Mouse (Mus musculus) kidney, adult 2 months (tissue): Measurements from ENCODE around the gene Mypn. TPM values are rescaled to one million over a fixed set of nuclear protein-coding genes. Genes with fewer than 3 reads are reported as not detected.
A peak's percentile ranks its signal among the peaks of the same experiment; 100 is the strongest.

Experiments used
- DNase-seq: peaks from one replicate; pipeline ENCODE4 v3.0.0; 2021
- H3K27ac ChIP-seq: fragments of 200-500 bp; 2 replicates; pipeline ENCODE4 v1.5.1; 2012; ENCODE audit warnings: low read depth, low read length, control low read depth, inconsistent platforms; ENCODE audit not compliant: insufficient read depth
- H3K27me3 ChIP-seq: fragments of 200-500 bp; replicated peaks from 2 replicates; pipeline ENCODE4 v1.6.1; 2012; ENCODE audit warnings: mild to moderate bottlenecking, moderate library complexity, low read length, inconsistent platforms; ENCODE audit not compliant: control insufficient read depth, insufficient read depth
- H3K36me3 ChIP-seq: fragments of 200-500 bp; 2 replicates; pipeline ENCODE4 v1.6.1; 2012; ENCODE audit warnings: mild to moderate bottlenecking, moderate library complexity, low read length, inconsistent platforms; ENCODE audit not compliant: control insufficient read depth, insufficient read depth
- H3K4me1 ChIP-seq: fragments of 200-500 bp; 2 replicates; pipeline ENCODE4 v1.6.1; 2011; ENCODE audit warnings: low read length; ENCODE audit not compliant: control insufficient read depth, insufficient read depth
- H3K4me3 ChIP-seq: fragments of 200-500 bp; 2 replicates; pipeline ENCODE4 v1.5.1; 2011; ENCODE audit warnings: mild to moderate bottlenecking, low read depth, low read length, control low read depth; ENCODE audit not compliant: insufficient read depth
- CTCF ChIP-seq: fragments of 200-500 bp; conservative IDR thresholded peaks from 2 replicates; pipeline ENCODE4 v1.5.1; 2011; ENCODE audit warnings: low read depth, mild to moderate bottlenecking, control low read depth, low read length, moderate library complexity, mixed read lengths; ENCODE audit not compliant: insufficient read depth, insufficient read length
- POLR2A ChIP-seq: fragments of 200-500 bp; IDR thresholded peaks from one replicate; pipeline ENCODE4 v1.6.1; 2011; ENCODE audit warnings: low read depth, low read length, control low read depth
- WGBS: fragments of 180-500 bp; shearing (Covaris S2); methylation state at CpG from one replicate; pipeline ENCODE4 v1.1.7; 2018; 5-methylcytosine and 5-hydroxymethylcytosine counted together
- polyA plus RNA-seq: library from polyadenylated mRNA; depleted of rRNA; stranded (reverse); fragments of >200 nt; gene quantifications from 2 replicates; pipeline ENCODE4 v1.2.3, GENCODE M21; 2012

Mypn gene
- polyA plus RNA-seq, 1 experiment: 0.74 TPM

- 84% methylated on average over 12 of the region's 12 CpGs for WGBS
- DNase-seq: no peak
- no peaks in the 10 kb centered on the region for H3K27me3 ChIP-seq
- H3K27ac ChIP-seq: no peak overlapping the region
- H3K36me3 ChIP-seq: no peaks in the 10 kb centered on the region
- TF ChIP-seq CTCF (no peak), POLR2A (no peak)
- no peak overlapping the region for H3K4me3 ChIP-seq
- no peaks in the 10 kb centered on the region for H3K4me1 ChIP-seq
Measured at GRCm38 (mm10) chr10:63168124-63168523, 35.6 kb downstream of the Mypn start.

DNA sequence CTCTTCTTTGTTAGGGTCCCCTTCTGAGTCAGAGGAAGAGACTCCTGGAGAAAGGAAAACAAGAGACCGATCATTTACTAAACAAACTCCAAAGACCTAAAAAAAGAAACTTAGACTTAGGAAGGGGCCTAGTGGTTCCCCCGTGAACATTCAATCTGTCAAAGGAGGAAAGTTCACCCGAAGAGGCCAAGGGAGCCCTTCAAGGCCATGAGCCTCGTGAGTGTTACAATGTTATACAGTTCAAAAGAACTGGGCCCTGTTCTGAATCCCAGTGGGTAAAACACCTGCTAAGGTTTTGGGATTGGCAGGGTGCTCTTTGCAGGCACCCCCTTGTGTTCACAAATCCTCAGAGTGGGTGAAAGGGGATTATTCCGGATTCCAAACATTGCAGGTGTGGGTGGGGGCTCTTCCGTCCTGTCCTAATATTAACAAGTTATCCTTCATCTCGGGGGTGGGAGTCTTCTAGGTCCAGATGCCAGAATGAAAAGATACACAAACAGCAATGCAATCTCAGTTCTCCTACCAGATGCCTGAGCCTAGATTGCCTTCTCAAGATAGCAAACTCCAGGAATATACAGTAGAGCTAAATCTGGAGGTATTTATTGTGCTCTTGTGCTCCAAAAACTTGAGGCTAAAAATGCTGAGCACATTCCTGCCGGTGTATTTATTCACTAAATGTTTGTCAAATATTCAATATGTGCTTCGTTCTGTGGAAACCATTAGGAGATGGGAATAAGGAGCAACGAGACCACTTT is 36.3 kb downstream of the Mypn start:
- TF ChIP-seq POLR2A (no peak), CTCF (no peak)
- H3K4me1 ChIP-seq: no peaks in the 10 kb centered on the region
- 70% methylated on average over 10 of the region's 10 CpGs for WGBS

DNA sequence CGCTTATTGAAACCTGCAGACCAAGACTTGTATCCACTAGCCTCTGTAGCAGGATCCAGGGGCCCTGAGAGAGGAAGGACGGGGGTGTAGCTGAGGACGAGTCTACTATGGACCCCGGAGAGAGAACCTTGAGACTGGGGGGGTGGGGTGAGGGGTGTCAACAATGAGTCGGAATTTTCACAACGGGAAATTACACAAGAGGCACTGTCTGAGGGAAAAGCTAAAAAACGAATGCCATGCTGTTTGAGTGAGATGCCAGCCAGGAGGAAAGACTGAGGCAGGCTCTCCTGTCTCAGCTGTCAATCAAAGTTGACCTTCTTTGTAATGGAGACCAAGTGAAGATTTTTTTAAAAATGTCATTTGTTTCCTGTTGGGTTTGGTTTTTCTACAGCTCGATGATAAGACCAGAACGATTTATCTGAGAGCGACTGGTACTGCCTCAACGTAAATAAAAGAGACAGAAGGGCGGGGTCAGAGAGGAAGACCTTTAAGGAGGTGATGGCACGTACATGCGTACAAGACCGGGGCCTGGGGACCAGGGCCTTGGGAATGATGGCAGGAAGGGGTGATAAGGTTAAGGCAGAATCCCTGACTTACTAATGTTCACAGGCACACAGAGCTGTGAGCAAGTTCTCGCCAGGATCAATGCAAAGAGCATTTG is 37.9 kb downstream of the Mypn start:
- H3K27me3 ChIP-seq: no peaks in the 10 kb centered on the region
- no peak for DNase-seq
- H3K4me3 ChIP-seq: no peak overlapping the region
- no peak for TF ChIP-seq POLR2A
- TF ChIP-seq CTCF: no peak
- H3K27ac ChIP-seq: no peak overlapping the region
- no peaks in the 10 kb centered on the region for H3K36me3 ChIP-seq
- 79% methylated on average over 16 of the region's 16 CpGs for WGBS
- H3K4me1 ChIP-seq: no peaks in the 10 kb centered on the region

More for the DNA sequence above, 36.3 kb downstream of the Mypn start:
- Histone ChIP-seq H3K4me3 (no peak overlapping the region), H3K27ac (no peak overlapping the region), H3K27me3 (no peaks in the 10 kb centered on the region), H3K36me3 (no peaks in the 10 kb centered on the region)
- DNase-seq: no peak

GRCm38 (mm10) chr10:63161240-63161639 is 42.5 kb downstream of the Mypn start:
- DNase-seq: no peak
- TF ChIP-seq POLR2A (no peak), CTCF (no peak)
- no peak overlapping the region for H3K4me3 ChIP-seq
- H3K27me3 ChIP-seq: no peaks in the 10 kb centered on the region
- no peak overlapping the region for H3K27ac ChIP-seq
- no peaks in the 10 kb centered on the region for H3K4me1 ChIP-seq
- WGBS: 70% methylated on average over 5 of the region's 5 CpGs
- H3K36me3 ChIP-seq: no peaks in the 10 kb centered on the region

DNA sequence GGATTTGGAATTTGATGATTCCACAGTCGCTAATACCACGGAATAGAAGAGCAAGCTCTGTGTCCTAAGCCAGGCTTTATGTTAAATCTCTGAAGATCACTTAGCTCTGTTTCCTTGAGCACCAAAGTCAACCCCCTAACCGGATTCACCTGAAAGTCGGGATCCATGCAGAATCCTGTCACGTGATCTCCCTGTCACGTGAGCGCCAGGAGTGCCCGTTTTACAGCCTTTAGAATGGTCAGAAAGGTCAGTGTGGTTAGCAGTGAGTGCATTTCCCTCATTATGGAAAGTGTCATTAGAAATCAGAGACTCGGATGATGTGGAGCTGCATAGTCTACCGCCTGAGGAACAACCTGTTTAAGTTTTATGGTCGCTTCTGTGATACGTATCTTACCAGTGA is 43.1 kb downstream of the Mypn start:
- Histone ChIP-seq H3K4me3 (no peak overlapping the region), H3K27ac (no peak overlapping the region), H3K4me1 (no peaks in the 10 kb centered on the region), H3K36me3 (no peaks in the 10 kb centered on the region), H3K27me3 (no peaks in the 10 kb centered on the region)
- DNase-seq: peak; percentile 17
- WGBS: 64% methylated on average over 12 of the region's 12 CpGs
- TF ChIP-seq POLR2A (no peak), CTCF (no peak)

DNA sequence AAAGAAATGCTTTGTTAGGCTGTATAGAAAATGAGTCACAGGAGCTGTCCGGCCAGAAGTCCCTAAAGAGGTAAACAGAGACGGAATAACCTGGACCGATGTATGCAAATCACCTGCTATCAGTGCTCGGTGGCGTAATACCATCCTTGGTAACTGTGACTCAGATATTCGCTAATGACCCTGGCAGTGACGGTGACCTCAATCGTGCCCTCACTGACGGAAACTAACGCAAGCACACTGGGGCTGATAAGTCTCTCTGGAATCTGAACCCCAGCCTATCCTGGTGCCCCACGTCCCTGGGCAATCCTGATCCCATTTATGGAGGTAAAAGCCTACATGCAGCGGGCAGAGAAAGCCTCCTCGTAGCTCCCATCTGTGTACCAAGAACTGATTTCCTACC is 45.6 kb downstream of the Mypn start:
- TF ChIP-seq CTCF (no peak), POLR2A (no peak)
- H3K36me3 ChIP-seq: no peaks in the 10 kb centered on the region
- 76% methylated on average over 13 of the region's 13 CpGs for WGBS
- no peak for DNase-seq
- no peaks in the 10 kb centered on the region for H3K27me3 ChIP-seq
- H3K4me3 ChIP-seq: no peak overlapping the region
- H3K27ac ChIP-seq: no peak overlapping the region
- peaks cover 5% of the 10 kb centered on the region; the same call in 1 of the 2 replicates for H3K4me1 ChIP-seq

DNA sequence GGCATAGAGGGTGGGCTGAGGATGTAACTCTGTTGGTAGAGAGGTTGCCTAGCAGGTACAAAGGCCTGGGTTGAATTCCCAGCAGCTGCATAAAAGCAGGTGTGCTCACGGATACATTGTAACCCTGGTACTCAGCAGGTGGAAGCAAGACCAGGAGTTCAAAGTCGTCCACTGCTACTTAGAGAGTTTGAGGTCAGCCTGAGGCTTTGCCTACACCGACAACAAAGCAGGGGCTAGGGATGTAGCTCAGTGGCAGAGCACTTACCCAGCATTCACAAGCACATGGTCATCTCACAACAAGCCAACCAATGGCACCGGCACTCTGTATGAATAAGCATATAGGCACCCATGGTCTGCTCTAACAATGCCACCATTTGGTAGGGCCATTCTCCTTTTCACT is 46.3 kb downstream of the Mypn start:
- H3K36me3 ChIP-seq: no peaks in the 10 kb centered on the region
- H3K4me3 ChIP-seq: no peak overlapping the region
- no peak for DNase-seq
- peaks cover 5% of the 10 kb centered on the region; the same call in 1 of the 2 replicates for H3K4me1 ChIP-seq
- H3K27ac ChIP-seq: no peak overlapping the region
- TF ChIP-seq POLR2A (no peak), CTCF (no peak)
- no peaks in the 10 kb centered on the region for H3K27me3 ChIP-seq
- 90% methylated on average over 4 of the region's 4 CpGs for WGBS
